Mouse (Mus musculus): ENCODE results near the gene Amigo2. TPM values are rescaled to one million over a fixed set of nuclear protein-coding genes. Genes with fewer than 3 reads are reported as not detected.

The Amigo2 gene
- polyA plus RNA-seq, 1 experiment, result 2.5 TPM

DNA sequence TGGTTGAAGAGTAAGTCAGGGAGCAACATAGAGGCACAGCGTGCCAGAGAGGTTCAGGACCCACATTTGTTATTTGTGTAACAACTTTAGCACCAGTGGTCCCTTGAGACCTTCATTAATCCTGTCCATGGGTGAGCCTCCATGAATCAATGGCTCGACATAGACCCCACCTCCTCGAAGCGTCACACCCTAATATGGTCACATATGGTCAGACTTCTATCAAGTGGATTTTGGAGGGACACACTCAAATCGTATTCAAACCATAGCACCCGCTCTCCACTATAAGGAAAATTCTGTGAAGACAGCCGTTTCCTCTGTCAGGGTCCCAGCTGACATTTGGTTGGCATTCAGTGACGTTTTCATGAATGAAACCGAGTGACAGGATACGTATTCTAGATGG lies 2.2 kb upstream of the Amigo2 start:
- Histone ChIP-seq H3K4me3 (ENCODE audit: control insufficient read depth, insufficient read depth, low read length) (no peak overlapping the region), H3K27me3 (ENCODE audit: control insufficient read depth, insufficient read depth, low read length) (peaks cover 5% of the 10 kb centered on the region; the same call in 1 of the 2 replicates), H3K27ac (ENCODE audit: control insufficient read depth, insufficient read depth, low read length) (no peak overlapping the region), H3K4me1 (replicated peaks; ENCODE audit: control insufficient read depth, insufficient read depth, low read length) (peaks cover 18% of the 10 kb centered on the region), H3K36me3 (ENCODE audit: control insufficient read depth, insufficient read depth, low read length) (no peaks in the 10 kb centered on the region)
- no peak for DNase-seq
- TF ChIP-seq CTCF (IDR thresholded peaks at IDR 0.05; ENCODE audit: borderline replicate concordance, control insufficient read depth, extremely low read depth, insufficient read depth, low read length, poor library complexity) (no peak), POLR2A (IDR thresholded peaks at IDR 0.05; ENCODE audit: control insufficient read depth, extremely low read depth, insufficient read depth, low read length, poor library complexity) (no peak)
- WGBS, result 96% methylated on average over 10 of the region's 10 CpGs

DNA sequence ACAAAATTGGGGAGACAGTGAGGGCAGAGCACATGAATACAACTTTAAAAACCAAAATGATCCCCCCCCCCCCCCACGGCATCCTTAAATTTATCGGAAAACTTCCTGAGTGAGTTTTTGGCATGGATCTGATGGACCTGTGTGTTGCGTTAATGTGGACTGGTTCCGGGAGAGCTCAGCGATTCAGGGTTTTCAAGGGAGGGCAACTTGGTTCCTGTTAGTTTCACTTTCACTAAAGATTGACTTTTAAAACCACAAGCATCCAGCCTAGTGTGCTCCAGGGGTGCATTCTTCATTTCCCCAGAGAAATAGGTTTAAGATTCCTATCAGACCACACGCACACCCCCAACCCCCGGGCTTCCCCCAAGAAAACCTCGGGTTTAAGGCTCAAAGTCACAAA lies 1.2 kb upstream of the Amigo2 start:
- no peak for TF ChIP-seq POLR2A (IDR thresholded peaks at IDR 0.05; ENCODE audit: control insufficient read depth, extremely low read depth, insufficient read depth, low read length, poor library complexity)
- no peak for TF ChIP-seq CTCF (IDR thresholded peaks at IDR 0.05; ENCODE audit: borderline replicate concordance, control insufficient read depth, extremely low read depth, insufficient read depth, low read length, poor library complexity)
- 0% methylated on average over 8 of the region's 8 CpGs for WGBS
- no peak for DNase-seq
- H3K4me1 ChIP-seq (replicated peaks; ENCODE audit: control insufficient read depth, insufficient read depth, low read length), result peaks cover 18% of the 10 kb centered on the region
- no peaks in the 10 kb centered on the region for H3K36me3 ChIP-seq (ENCODE audit: control insufficient read depth, insufficient read depth, low read length)
- H3K4me3 ChIP-seq (ENCODE audit: control insufficient read depth, insufficient read depth, low read length), result peak overlapping the region; percentile 91
- H3K27ac ChIP-seq (ENCODE audit: control insufficient read depth, insufficient read depth, low read length), result no peak overlapping the region; the same call in 1 of the 2 replicates
- peaks cover 5% of the 10 kb centered on the region; the same call in 1 of the 2 replicates for H3K27me3 ChIP-seq (ENCODE audit: control insufficient read depth, insufficient read depth, low read length)

DNA sequence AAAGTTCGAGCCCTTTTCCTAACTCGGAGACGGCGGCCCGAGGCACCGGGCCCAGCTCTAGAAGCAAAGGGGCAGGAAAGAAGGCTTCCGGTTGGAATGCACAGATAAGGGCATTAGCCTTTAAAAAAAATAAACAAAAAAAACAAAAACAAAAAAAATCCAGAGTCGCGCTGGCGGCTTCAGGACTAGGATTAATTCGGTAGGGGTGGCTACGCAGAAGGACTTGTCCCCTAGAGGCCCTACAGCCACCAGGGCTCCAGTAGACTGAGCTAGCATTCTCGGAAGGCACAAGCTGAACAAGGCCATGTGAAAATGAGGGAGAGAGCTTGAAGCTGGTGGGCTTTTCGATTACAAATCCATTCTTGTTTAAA lies 689 bp upstream of the Amigo2 start:
- peaks cover 5% of the 10 kb centered on the region; the same call in 1 of the 2 replicates for H3K27me3 ChIP-seq (ENCODE audit: control insufficient read depth, insufficient read depth, low read length)
- peak overlapping the region; percentile 76 for H3K27ac ChIP-seq (ENCODE audit: control insufficient read depth, insufficient read depth, low read length)
- peak overlapping the region; percentile 91 for H3K4me3 ChIP-seq (ENCODE audit: control insufficient read depth, insufficient read depth, low read length)
- no peaks in the 10 kb centered on the region for H3K36me3 ChIP-seq (ENCODE audit: control insufficient read depth, insufficient read depth, low read length)
- H3K4me1 ChIP-seq (replicated peaks; ENCODE audit: control insufficient read depth, insufficient read depth, low read length), result peaks cover 14% of the 10 kb centered on the region
- no peak for DNase-seq
- WGBS, result under 1% methylated on average over 14 of the region's 14 CpGs
- TF ChIP-seq CTCF (IDR thresholded peaks at IDR 0.05; ENCODE audit: borderline replicate concordance, control insufficient read depth, extremely low read depth, insufficient read depth, low read length, poor library complexity) (no peak), POLR2A (IDR thresholded peaks at IDR 0.05; ENCODE audit: control insufficient read depth, extremely low read depth, insufficient read depth, low read length, poor library complexity) (no peak)

GRCm38 (mm10) chr15:97246256-97246655 lies 831 bp downstream of the Amigo2 start:
- 0 out of 2 replicates have a peak overlapping the region, but pooled peaks have one; percentile 6 for H3K4me3 ChIP-seq (ENCODE audit: control insufficient read depth, insufficient read depth, low read length)

DNA sequence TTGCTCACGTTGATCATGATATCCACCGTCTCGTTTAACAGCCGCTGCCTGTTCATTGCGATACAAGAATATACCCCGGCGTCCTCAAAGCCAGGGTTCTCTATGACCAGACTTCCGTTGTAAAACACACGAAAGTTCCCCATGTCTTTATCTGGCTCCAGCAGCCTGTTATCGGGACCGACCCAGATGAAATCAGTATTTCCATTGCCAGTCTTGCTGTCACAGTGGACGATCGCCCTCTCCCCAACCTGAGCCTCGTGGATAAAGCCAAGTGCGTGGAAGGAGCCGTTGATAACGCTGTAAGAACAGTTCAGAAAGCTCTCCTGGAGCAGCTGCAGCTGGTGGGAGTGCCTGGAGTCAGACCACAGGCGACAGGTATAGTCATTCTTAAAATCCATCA lies 1.7 kb downstream of the Amigo2 start:
- DNase-seq, result no peak
- H3K27me3 ChIP-seq (ENCODE audit: control insufficient read depth, insufficient read depth, low read length), result peaks cover 5% of the 10 kb centered on the region; the same call in 1 of the 2 replicates
- WGBS, result 37% methylated on average over 18 of the region's 18 CpGs
- H3K4me3 ChIP-seq (ENCODE audit: control insufficient read depth, insufficient read depth, low read length), result peak overlapping the region; percentile 8; the same call in 1 of the 2 replicates
- no peak overlapping the region for H3K27ac ChIP-seq (ENCODE audit: control insufficient read depth, insufficient read depth, low read length)
- H3K36me3 ChIP-seq (ENCODE audit: control insufficient read depth, insufficient read depth, low read length), result no peaks in the 10 kb centered on the region
- peaks cover 2% of the 10 kb centered on the region; the same call in 1 of the 2 replicates for H3K4me1 ChIP-seq (replicated peaks; ENCODE audit: control insufficient read depth, insufficient read depth, low read length)
- no peak for TF ChIP-seq POLR2A (IDR thresholded peaks at IDR 0.05; ENCODE audit: control insufficient read depth, extremely low read depth, insufficient read depth, low read length, poor library complexity)
- no peak for TF ChIP-seq CTCF (IDR thresholded peaks at IDR 0.05; ENCODE audit: borderline replicate concordance, control insufficient read depth, extremely low read depth, insufficient read depth, low read length, poor library complexity)

More at GRCm38 (mm10) chr15:97246256-97246655, 831 bp downstream of the Amigo2 start:
- no peak for DNase-seq
- WGBS, result 30% methylated on average over 14 of the region's 14 CpGs
- no peak for TF ChIP-seq POLR2A (IDR thresholded peaks at IDR 0.05; ENCODE audit: control insufficient read depth, extremely low read depth, insufficient read depth, low read length, poor library complexity)
- Histone ChIP-seq H3K27me3 (ENCODE audit: control insufficient read depth, insufficient read depth, low read length) (peaks cover 5% of the 10 kb centered on the region; the same call in 1 of the 2 replicates), H3K36me3 (ENCODE audit: control insufficient read depth, insufficient read depth, low read length) (no peaks in the 10 kb centered on the region), H3K4me1 (replicated peaks; ENCODE audit: control insufficient read depth, insufficient read depth, low read length) (peaks cover 2% of the 10 kb centered on the region; the same call in 1 of the 2 replicates), H3K27ac (ENCODE audit: control insufficient read depth, insufficient read depth, low read length) (no peak overlapping the region)

DNA sequence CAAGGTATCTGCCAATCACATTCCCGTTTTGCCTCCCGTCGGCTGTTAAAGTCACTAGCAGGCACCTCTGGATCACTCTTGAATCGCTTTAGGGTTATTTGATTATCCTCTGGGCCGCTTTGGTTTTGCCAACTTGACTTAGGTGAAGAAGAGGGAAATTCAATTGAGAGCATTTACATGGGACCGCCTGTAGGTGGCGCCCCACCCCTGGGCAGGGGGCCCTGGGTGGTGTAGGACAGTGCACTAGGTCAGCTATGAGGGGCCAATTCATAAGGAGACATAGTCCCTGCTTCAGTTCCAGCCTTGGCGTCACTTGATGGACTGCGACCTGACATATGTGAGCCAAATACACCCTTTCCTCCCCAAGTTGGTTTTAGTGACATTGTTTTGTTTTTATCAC lies 10.1 kb downstream of the Amigo2 start:
- no peak overlapping the region for H3K27ac ChIP-seq (ENCODE audit: control insufficient read depth, insufficient read depth, low read length)
- no peaks in the 10 kb centered on the region for H3K27me3 ChIP-seq (ENCODE audit: control insufficient read depth, insufficient read depth, low read length)
- no peaks in the 10 kb centered on the region for H3K4me1 ChIP-seq (replicated peaks; ENCODE audit: control insufficient read depth, insufficient read depth, low read length)
- no peak overlapping the region for H3K4me3 ChIP-seq (ENCODE audit: control insufficient read depth, insufficient read depth, low read length)
- 48% methylated on average over 9 of the region's 9 CpGs for WGBS
- peak; percentile 58 for DNase-seq
- no peaks in the 10 kb centered on the region for H3K36me3 ChIP-seq (ENCODE audit: control insufficient read depth, insufficient read depth, low read length)
- TF ChIP-seq CTCF (IDR thresholded peaks at IDR 0.05; ENCODE audit: borderline replicate concordance, control insufficient read depth, extremely low read depth, insufficient read depth, low read length, poor library complexity) (peak; percentile 91; the same call in 1 of the 2 replicates), POLR2A (IDR thresholded peaks at IDR 0.05; ENCODE audit: control insufficient read depth, extremely low read depth, insufficient read depth, low read length, poor library complexity) (no peak)

DNA sequence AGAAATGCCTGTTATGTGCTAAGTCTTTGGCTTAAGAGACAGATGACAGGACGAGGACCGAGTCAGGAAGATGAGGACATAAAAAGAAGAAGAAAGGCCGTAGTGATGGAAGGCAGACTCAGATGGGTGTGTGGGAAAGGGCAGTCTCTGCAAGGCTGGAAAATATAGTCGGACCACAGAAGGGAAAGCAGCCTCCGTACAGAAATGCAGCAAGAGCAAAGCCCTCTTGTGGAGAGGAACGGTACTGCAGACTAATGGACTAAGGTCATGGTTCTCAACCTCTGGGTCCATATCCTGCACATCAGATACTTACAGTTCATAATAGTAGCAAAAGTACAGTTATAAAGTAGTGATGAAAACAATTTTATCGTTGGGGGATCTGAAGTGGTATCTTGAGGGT lies 11.9 kb downstream of the Amigo2 start:
- TF ChIP-seq POLR2A (IDR thresholded peaks at IDR 0.05; ENCODE audit: control insufficient read depth, extremely low read depth, insufficient read depth, low read length, poor library complexity), result no peak
- no peak for TF ChIP-seq CTCF (IDR thresholded peaks at IDR 0.05; ENCODE audit: borderline replicate concordance, control insufficient read depth, extremely low read depth, insufficient read depth, low read length, poor library complexity)
- no peak overlapping the region for H3K27ac ChIP-seq (ENCODE audit: control insufficient read depth, insufficient read depth, low read length)
- no peak overlapping the region for H3K4me3 ChIP-seq (ENCODE audit: control insufficient read depth, insufficient read depth, low read length)
- H3K36me3 ChIP-seq (ENCODE audit: control insufficient read depth, insufficient read depth, low read length), result no peaks in the 10 kb centered on the region
- H3K4me1 ChIP-seq (replicated peaks; ENCODE audit: control insufficient read depth, insufficient read depth, low read length), result no peaks in the 10 kb centered on the region
- DNase-seq, result peak; percentile 68
- WGBS, result 26% methylated on average over 7 of the region's 7 CpGs
- no peaks in the 10 kb centered on the region for H3K27me3 ChIP-seq (ENCODE audit: control insufficient read depth, insufficient read depth, low read length)

Measured in thymus, adult 2 months (tissue).